Mouse (Mus musculus): ENCODE measurements at regions not wholly inside any gene's neighbourhood (a gene's known extent, or its start where the extent isn't known, plus 50 kb on each side); places are given as distances from the start of the nearest gene placed in this dataset.
"Not testable (repeated sequence)": the region's sequence is repeated elsewhere in the genome, so short reads cannot be mapped to it uniquely, and the experiment has no call there.

GRCm38 (mm10) chr2:166454160-166454888 is 259.3 kb downstream of the Prex1 start:
- not testable (repeated sequence) for ATAC-seq (ENCODE audit: insufficient number of reproducible peaks, low FRiP score); H3K36me3 ChIP-seq; H3K9me3 ChIP-seq (replicated peaks); H3K27ac ChIP-seq (ENCODE audit: poor library complexity, severe bottlenecking); H3K4me2 ChIP-seq; H3K27me3 ChIP-seq (replicated peaks); H3K9ac ChIP-seq; H3K4me3 ChIP-seq
- WGBS: 80% methylated on average over 3 of the region's 7 CpGs
- H3K4me1 ChIP-seq (replicated peaks): peaks cover 27% of the 10 kb centered on the region

- Histone ChIP-seq H3K4me2 (no peak overlapping the region), H3K27me3 (replicated peaks) (no peaks in the 10 kb centered on the region), H3K9ac (no peak overlapping the region), H3K27ac (ENCODE audit: poor library complexity, severe bottlenecking) (no peak overlapping the region), H3K9me3 (replicated peaks) (no peaks in the 10 kb centered on the region), H3K36me3 (no peaks in the 10 kb centered on the region), H3K4me3 (no peak overlapping the region), H3K4me1 (replicated peaks) (peaks cover 49% of the 10 kb centered on the region)
- no peak for ATAC-seq (ENCODE audit: insufficient number of reproducible peaks, low FRiP score)
- 77% methylated on average over 7 of the region's 7 CpGs for WGBS
Observed at GRCm38 (mm10) chr2:166450964-166451363, 262.7 kb downstream of the Prex1 start.

- Histone ChIP-seq H3K27me3 (replicated peaks) (no peaks in the 10 kb centered on the region), H3K9ac (no peak overlapping the region), H3K4me3 (no peak overlapping the region), H3K36me3 (no peaks in the 10 kb centered on the region), H3K27ac (ENCODE audit: poor library complexity, severe bottlenecking) (no peak overlapping the region), H3K9me3 (replicated peaks) (no peaks in the 10 kb centered on the region), H3K4me1 (replicated peaks) (peaks cover 53% of the 10 kb centered on the region), H3K4me2 (no peak overlapping the region)
- ATAC-seq (ENCODE audit: insufficient number of reproducible peaks, low FRiP score): no peak
- WGBS: 49% methylated on average over 10 of the region's 10 CpGs
Observed at GRCm38 (mm10) chr2:166450380-166450779, 263.3 kb downstream of the Prex1 start.

GRCm38 (mm10) chr2:166448724-166449123 is 264.9 kb downstream of the Prex1 start:
- no peaks in the 10 kb centered on the region for H3K27me3 ChIP-seq (replicated peaks)
- no peak overlapping the region for H3K9ac ChIP-seq
- no peak overlapping the region for H3K27ac ChIP-seq (ENCODE audit: poor library complexity, severe bottlenecking)
- 33% methylated on average over 13 of the region's 13 CpGs for WGBS
- no peak overlapping the region for H3K4me3 ChIP-seq
- H3K4me1 ChIP-seq (replicated peaks): peaks cover 53% of the 10 kb centered on the region
- no peaks in the 10 kb centered on the region for H3K9me3 ChIP-seq (replicated peaks)
- no peaks in the 10 kb centered on the region for H3K36me3 ChIP-seq
- no peak for ATAC-seq (ENCODE audit: insufficient number of reproducible peaks, low FRiP score)
- no peak overlapping the region for H3K4me2 ChIP-seq

- H3K27me3 ChIP-seq (replicated peaks): no peaks in the 10 kb centered on the region
- no peak overlapping the region for H3K4me3 ChIP-seq
- WGBS: 51% methylated on average over 11 of the region's 11 CpGs
- no peaks in the 10 kb centered on the region for H3K36me3 ChIP-seq
- ATAC-seq (ENCODE audit: insufficient number of reproducible peaks, low FRiP score): no peak
- H3K4me1 ChIP-seq (replicated peaks): peaks cover 49% of the 10 kb centered on the region
- no peak overlapping the region for H3K9ac ChIP-seq
- no peaks in the 10 kb centered on the region for H3K9me3 ChIP-seq (replicated peaks)
- peak overlapping the region; percentile 14; the same call in 1 of the 2 replicates for H3K27ac ChIP-seq (ENCODE audit: poor library complexity, severe bottlenecking)
- H3K4me2 ChIP-seq: no peak overlapping the region
Observed at GRCm38 (mm10) chr2:166448161-166448560, 265.5 kb downstream of the Prex1 start.

GRCm38 (mm10) chr2:166446536-166446935 is 267.1 kb downstream of the Prex1 start:
- Histone ChIP-seq H3K36me3 (no peaks in the 10 kb centered on the region), H3K4me2 (no peak overlapping the region), H3K27me3 (replicated peaks) (no peaks in the 10 kb centered on the region), H3K9ac (no peak overlapping the region), H3K9me3 (replicated peaks) (no peaks in the 10 kb centered on the region), H3K4me1 (replicated peaks) (peaks cover 53% of the 10 kb centered on the region), H3K27ac (ENCODE audit: poor library complexity, severe bottlenecking) (peak overlapping the region; percentile 43; the same call in 1 of the 2 replicates), H3K4me3 (no peak overlapping the region)
- 56% methylated on average over 3 of the region's 3 CpGs for WGBS
- no peak for ATAC-seq (ENCODE audit: insufficient number of reproducible peaks, low FRiP score)

- not testable (repeated sequence) for H3K9ac ChIP-seq; ATAC-seq (ENCODE audit: insufficient number of reproducible peaks, low FRiP score); H3K4me2 ChIP-seq; H3K27me3 ChIP-seq (replicated peaks); H3K4me3 ChIP-seq; H3K9me3 ChIP-seq (replicated peaks); H3K36me3 ChIP-seq
- Histone ChIP-seq H3K4me1 (replicated peaks) (peaks cover 53% of the 10 kb centered on the region), H3K27ac (ENCODE audit: poor library complexity, severe bottlenecking) (peak overlapping the region; percentile 43; the same call in 1 of the 2 replicates)
- 68% methylated on average over 7 of the region's 7 CpGs for WGBS
Observed at GRCm38 (mm10) chr2:166445824-166446223, 267.8 kb downstream of the Prex1 start.

GRCm38 (mm10) chr2:166442997-166443396 is 270.6 kb downstream of the Prex1 start:
- no peak overlapping the region for H3K9ac ChIP-seq
- no peak overlapping the region for H3K4me3 ChIP-seq
- no peak overlapping the region for H3K27ac ChIP-seq (ENCODE audit: poor library complexity, severe bottlenecking)
- no peaks in the 10 kb centered on the region for H3K27me3 ChIP-seq (replicated peaks)
- no peaks in the 10 kb centered on the region for H3K9me3 ChIP-seq (replicated peaks)
- no peak for ATAC-seq (ENCODE audit: insufficient number of reproducible peaks, low FRiP score)
- no peaks in the 10 kb centered on the region for H3K36me3 ChIP-seq
- no peak overlapping the region for H3K4me2 ChIP-seq
- WGBS: 58% methylated on average over 15 of the region's 15 CpGs
- peaks cover 26% of the 10 kb centered on the region for H3K4me1 ChIP-seq (replicated peaks)

GRCm38 (mm10) chr2:166439847-166440775 is 273.5 kb downstream of the Prex1 start:
- H3K4me3 ChIP-seq: no peak overlapping the region
- ATAC-seq (ENCODE audit: insufficient number of reproducible peaks, low FRiP score): no peak
- no peak overlapping the region for H3K9ac ChIP-seq
- no peak overlapping the region for H3K4me2 ChIP-seq
- peaks cover 5% of the 10 kb centered on the region for H3K4me1 ChIP-seq (replicated peaks)
- H3K27ac ChIP-seq (ENCODE audit: poor library complexity, severe bottlenecking): no peak overlapping the region
- H3K36me3 ChIP-seq: no peaks in the 10 kb centered on the region
- no peaks in the 10 kb centered on the region for H3K27me3 ChIP-seq (replicated peaks)
- WGBS: 65% methylated on average over 13 of the region's 13 CpGs
- no peaks in the 10 kb centered on the region for H3K9me3 ChIP-seq (replicated peaks)

- peaks cover 23% of the 10 kb centered on the region for H3K4me1 ChIP-seq (replicated peaks)
- H3K36me3 ChIP-seq: no peaks in the 10 kb centered on the region
- H3K9ac ChIP-seq: no peak overlapping the region
- H3K9me3 ChIP-seq (replicated peaks): no peaks in the 10 kb centered on the region
- H3K27ac ChIP-seq (ENCODE audit: poor library complexity, severe bottlenecking): no peak overlapping the region
- no peak overlapping the region for H3K4me2 ChIP-seq
- ATAC-seq (ENCODE audit: insufficient number of reproducible peaks, low FRiP score): no peak
- no peak overlapping the region for H3K4me3 ChIP-seq
- no peaks in the 10 kb centered on the region for H3K27me3 ChIP-seq (replicated peaks)
- 76% methylated on average over 9 of the region's 9 CpGs for WGBS
Observed at GRCm38 (mm10) chr2:166438207-166438606, 275.4 kb downstream of the Prex1 start.

GRCm38 (mm10) chr2:166434554-166434953 is 279.1 kb downstream of the Prex1 start:
- ATAC-seq (ENCODE audit: insufficient number of reproducible peaks, low FRiP score): no peak
- H3K9ac ChIP-seq: no peak overlapping the region
- no peaks in the 10 kb centered on the region for H3K9me3 ChIP-seq (replicated peaks)
- 35% methylated on average over 8 of the region's 8 CpGs for WGBS
- H3K27me3 ChIP-seq (replicated peaks): no peaks in the 10 kb centered on the region
- H3K27ac ChIP-seq (ENCODE audit: poor library complexity, severe bottlenecking): peak overlapping the region; percentile 35
- H3K4me3 ChIP-seq: no peak overlapping the region
- peaks cover 39% of the 10 kb centered on the region for H3K4me1 ChIP-seq (replicated peaks)
- no peaks in the 10 kb centered on the region for H3K36me3 ChIP-seq
- no peak overlapping the region for H3K4me2 ChIP-seq
